Mouse (Mus musculus) hindbrain, embryonic 14.5 days (tissue): ENCODE data around the gene Treml4. TPM values are rescaled to one million over a fixed set of nuclear protein-coding genes. Genes with fewer than 3 reads are reported as not detected.

Source experiments
- ATAC-seq: fragments of 200-750 bp; cut with Nextera tagmentation; 2 replicates; pipeline ENCODE4 v1.8.0; 2017; ENCODE audit warnings: moderate number of reproducible peaks, mild to moderate bottlenecking, moderate TSS enrichment, moderate library complexity; ENCODE audit not compliant: low FRiP score
- DNase-seq: peaks from one replicate; pipeline ENCODE4 v3.0.0-alpha.2; 2015; ENCODE audit warnings: low spot score
- H3K27ac ChIP-seq: fragments of 300-500 bp; sonication (generic); 2 replicates; pipeline ENCODE4 v1.5.1; 2014; ENCODE audit warnings: mild to moderate bottlenecking, moderate library complexity
- H3K27me3 ChIP-seq: fragments of 300-500 bp; sonication (generic); 2 replicates; pipeline ENCODE4 v1.6.1; 2014; ENCODE audit warnings: mild to moderate bottlenecking, low read length, mixed read lengths; ENCODE audit not compliant: control insufficient read depth, insufficient read depth
- H3K36me3 ChIP-seq: fragments of 300-500 bp; sonication (generic); replicated peaks from 2 replicates; pipeline ENCODE4 v1.6.1; 2014; ENCODE audit not compliant: control insufficient read depth, insufficient read depth
- H3K4me1 ChIP-seq: fragments of 300-500 bp; sonication (generic); replicated peaks from 2 replicates; pipeline ENCODE4 v1.6.1; 2014; ENCODE audit warnings: antibody characterized with exemption, low read length, mixed read lengths; ENCODE audit not compliant: control insufficient read depth, insufficient read depth
- H3K4me2 ChIP-seq: fragments of 300-500 bp; sonication (generic); replicated peaks from 2 replicates; pipeline ENCODE4 v1.6.1; 2014; ENCODE audit warnings: mild to moderate bottlenecking, moderate library complexity
- H3K4me3 ChIP-seq: fragments of 300-500 bp; sonication (generic); replicated peaks from 2 replicates; pipeline ENCODE4 v1.5.1; 2014; ENCODE audit warnings: mild to moderate bottlenecking, low read length
- H3K9ac ChIP-seq: fragments of 300-500 bp; sonication (generic); 2 replicates; pipeline ENCODE4 v1.6.1; 2014
- H3K9me3 ChIP-seq: fragments of 300-500 bp; sonication (generic); 2 replicates; pipeline ENCODE4 v1.6.1; 2016; ENCODE audit warnings: low read length; ENCODE audit not compliant: control insufficient read depth
- WGBS: fragments of 180-500 bp; shearing (Covaris S2); extraction: QIAGEN DNeasy Blood & Tissue Kit; methylation state at CpG from one replicate; pipeline ENCODE4 v1.1.7; 2014; 5-methylcytosine and 5-hydroxymethylcytosine counted together
- polyA plus RNA-seq: library from polyadenylated mRNA; unstranded; fragments of >200 nt; fragmentation: Nextera tagmentation; extraction: Ambion mirVana; gene quantifications from 2 replicates; pipeline ENCODE4 v1.2.1, GENCODE M21; 2014

The Treml4 gene
- 0.44 TPM in 1 of 2 replicates, not detected in the other for polyA plus RNA-seq

- H3K9ac ChIP-seq, result no peak within 1 kb of the TSS
- WGBS, result 85% methylated on average over 3 of the region's 3 CpGs
These were observed at the start of gene Treml4 for GRCm38 (mm10) chr17:48263741-48264362. Gene Treml4, plus strand, starts transcription at chr17:48264295.

GRCm38 (mm10) chr17:48215429-48215828, 48.7 kb upstream of the Treml4 start:
- WGBS, result 93% methylated on average over 1 of the region's 1 CpGs
- H3K27me3 ChIP-seq, result no peaks in the 10 kb centered on the region
- H3K27ac ChIP-seq, result no peak overlapping the region
- no peak overlapping the region for H3K4me3 ChIP-seq
- no peaks in the 10 kb centered on the region for H3K9me3 ChIP-seq
- no peaks in the 10 kb centered on the region for H3K36me3 ChIP-seq
- no peaks in the 10 kb centered on the region for H3K4me1 ChIP-seq
- no peak overlapping the region for H3K9ac ChIP-seq
- H3K4me2 ChIP-seq, result no peak overlapping the region
- ATAC-seq (no peak), DNase-seq (no peak)

More at GRCm38 (mm10) chr17:48263741-48264362, at the start of gene Treml4:
- Histone ChIP-seq H3K27ac (no peak within 1 kb of the TSS), H3K4me2 (no peak within 1 kb of the TSS), H3K4me3 (no peak within 1 kb of the TSS), H3K4me1 (no peaks in the 10 kb centered on the region), H3K36me3 (no peaks in the 10 kb centered on the region), H3K27me3 (no peaks in the 10 kb centered on the region), H3K9me3 (peaks cover 11% of the 10 kb centered on the region)
- DNase-seq, result no peak
- ATAC-seq, result no peak

GRCm38 (mm10) chr17:48230680-48231079, 33.4 kb upstream of the Treml4 start:
- H3K4me3 ChIP-seq, result no peak overlapping the region
- ATAC-seq (no peak), DNase-seq (no peak)
- no peak overlapping the region for H3K27ac ChIP-seq
- H3K4me1 ChIP-seq, result no peaks in the 10 kb centered on the region
- H3K9ac ChIP-seq, result no peak overlapping the region
- no peaks in the 10 kb centered on the region for H3K27me3 ChIP-seq
- WGBS, result 93% methylated on average over 7 of the region's 7 CpGs
- H3K36me3 ChIP-seq, result no peaks in the 10 kb centered on the region
- H3K9me3 ChIP-seq, result no peaks in the 10 kb centered on the region
- no peak overlapping the region for H3K4me2 ChIP-seq

- DNase-seq, result no peak
- no peaks in the 10 kb centered on the region for H3K27me3 ChIP-seq
- H3K4me2 ChIP-seq, result no peak within 1 kb of the TSS
- no peak for ATAC-seq
- no peaks in the 10 kb centered on the region for H3K4me1 ChIP-seq
- no peaks in the 10 kb centered on the region for H3K36me3 ChIP-seq
- no peak within 1 kb of the TSS for H3K4me3 ChIP-seq
- no peak within 1 kb of the TSS for H3K9ac ChIP-seq
- H3K9me3 ChIP-seq, result no peaks in the 10 kb centered on the region
- 85% methylated on average over 6 of the region's 6 CpGs for WGBS
- no peak within 1 kb of the TSS for H3K27ac ChIP-seq
These were observed 31.6 kb upstream of the Treml4 start, which contains the start of gene Trem1 for GRCm38 (mm10) chr17:48232518-48232917. Gene Trem1, plus strand, starts transcription at chr17:48232768.

- Histone ChIP-seq H3K9me3 (no peaks in the 10 kb centered on the region), H3K27me3 (no peaks in the 10 kb centered on the region), H3K4me2 (no peak overlapping the region), H3K36me3 (no peaks in the 10 kb centered on the region), H3K9ac (no peak overlapping the region), H3K4me3 (no peak overlapping the region), H3K4me1 (no peaks in the 10 kb centered on the region), H3K27ac (no peak overlapping the region)
- ATAC-seq (no peak), DNase-seq (no peak)
- 89% methylated on average over 4 of the region's 4 CpGs for WGBS
These were observed 30.3 kb upstream of the Treml4 start for GRCm38 (mm10) chr17:48233789-48234188.

- ATAC-seq (no peak), DNase-seq (no peak)
- Histone ChIP-seq H3K27ac (no peak overlapping the region), H3K27me3 (no peaks in the 10 kb centered on the region), H3K4me1 (no peaks in the 10 kb centered on the region), H3K4me2 (no peak overlapping the region), H3K4me3 (no peak overlapping the region), H3K9ac (no peak overlapping the region), H3K9me3 (no peaks in the 10 kb centered on the region), H3K36me3 (no peaks in the 10 kb centered on the region)
- WGBS, result 87% methylated on average over 5 of the region's 5 CpGs
These were observed 29.5 kb upstream of the Treml4 start for GRCm38 (mm10) chr17:48234550-48234949.

GRCm38 (mm10) chr17:48235773-48236370, 28.2 kb upstream of the Treml4 start:
- ATAC-seq (no peak), DNase-seq (no peak)
- no peak overlapping the region for H3K9ac ChIP-seq
- no peak overlapping the region for H3K4me3 ChIP-seq
- H3K9me3 ChIP-seq, result no peaks in the 10 kb centered on the region
- no peaks in the 10 kb centered on the region for H3K36me3 ChIP-seq
- H3K4me1 ChIP-seq, result no peaks in the 10 kb centered on the region
- WGBS, result 58% methylated on average over 4 of the region's 4 CpGs
- H3K4me2 ChIP-seq, result no peak overlapping the region
- no peaks in the 10 kb centered on the region for H3K27me3 ChIP-seq
- no peak overlapping the region for H3K27ac ChIP-seq

GRCm38 (mm10) chr17:48237621-48238020, 26.5 kb upstream of the Treml4 start:
- no peaks in the 10 kb centered on the region for H3K36me3 ChIP-seq

GRCm38 (mm10) chr17:48247221-48247928, 16.7 kb upstream of the Treml4 start, which contains the start of gene Trem3:
Gene Trem3, plus strand, starts transcription at chr17:48247777.
- H3K27ac ChIP-seq, result no peak within 1 kb of the TSS
- WGBS, result 81% methylated on average over 11 of the region's 11 CpGs
- DNase-seq (no peak), ATAC-seq (no peak)
- no peaks in the 10 kb centered on the region for H3K4me1 ChIP-seq
- H3K9ac ChIP-seq, result no peak within 1 kb of the TSS
- no peak within 1 kb of the TSS for H3K4me3 ChIP-seq
- H3K9me3 ChIP-seq, result no peaks in the 10 kb centered on the region
- H3K27me3 ChIP-seq, result no peaks in the 10 kb centered on the region
- H3K36me3 ChIP-seq, result no peaks in the 10 kb centered on the region
- H3K4me2 ChIP-seq, result no peak within 1 kb of the TSS

More at GRCm38 (mm10) chr17:48237621-48238020, 26.5 kb upstream of the Treml4 start:
- no peaks in the 10 kb centered on the region for H3K27me3 ChIP-seq
- no peak overlapping the region for H3K9ac ChIP-seq
- no peak overlapping the region for H3K27ac ChIP-seq
- no peak overlapping the region for H3K4me3 ChIP-seq
- H3K4me1 ChIP-seq, result no peaks in the 10 kb centered on the region
- WGBS, result 92% methylated on average over 8 of the region's 8 CpGs
- DNase-seq (no peak), ATAC-seq (no peak)
- no peaks in the 10 kb centered on the region for H3K9me3 ChIP-seq
- no peak overlapping the region for H3K4me2 ChIP-seq
